Mouse (Mus musculus) T-helper 2 cell (primary cell): ENCODE results near the gene Col5a3.
"Not testable (repeated sequence)": the region's sequence is repeated elsewhere in the genome, so short reads cannot be mapped to it uniquely, and the experiment has no call there.

Source experiments
- in situ Hi-C: fragments of 300-600 bp; cut with MboI, MseI; formaldehyde crosslinking; loops from one replicate; pipeline ENCODE4 v1.15.1; 2025; ENCODE audit warnings: high pct_unique_total_duplicates

The Col5a3 gene

GRCm38 (mm10) chr9:20814521-20815272, at the start of gene Col5a3:
Gene Col5a3, minus strand, starts transcription at chr9:20815067.
- in situ Hi-C loops, result loop anchor here (10.0 kb wide), 1 partner anchor 60 kb away; the partner anchor contains the start of gene Angptl6

- in situ Hi-C loops, result no loop called here
These were observed 47.4 kb upstream of the Col5a3 start for GRCm38 (mm10) chr9:20862225-20862624.

- in situ Hi-C loops, result no loop called here
These were observed 47.0 kb upstream of the Col5a3 start for GRCm38 (mm10) chr9:20861821-20862220.

- in situ Hi-C loops, result no loop called here
These were observed 45.1 kb upstream of the Col5a3 start for GRCm38 (mm10) chr9:20859926-20860325.

GRCm38 (mm10) chr9:20857131-20857530, 42.3 kb upstream of the Col5a3 start:
- in situ Hi-C loops, result no loop called here

GRCm38 (mm10) chr9:20850179-20850578, 35.3 kb upstream of the Col5a3 start:
- in situ Hi-C loops, result no loop called here

- in situ Hi-C loops, result loop anchor here (5.0 kb wide), 1 partner anchor 100 kb away; no protein-coding TSS in a partner anchor
These were observed 27.8 kb upstream of the Col5a3 start for GRCm38 (mm10) chr9:20842670-20843069.

- in situ Hi-C loops, result loop anchor here (5.0 kb wide), 1 partner anchor 100 kb away; no protein-coding TSS in a partner anchor
These were observed 27.3 kb upstream of the Col5a3 start for GRCm38 (mm10) chr9:20842211-20842610.

- in situ Hi-C loops, result no loop called here
These were observed 24.1 kb upstream of the Col5a3 start for GRCm38 (mm10) chr9:20838931-20839330.

- in situ Hi-C loops, result no loop called here
These were observed 22.5 kb upstream of the Col5a3 start for GRCm38 (mm10) chr9:20837184-20837947.

GRCm38 (mm10) chr9:20835431-20835954, 20.6 kb upstream of the Col5a3 start:
- in situ Hi-C loops, result not testable (repeated sequence)

- in situ Hi-C loops, result no loop called here
These were observed 20.0 kb upstream of the Col5a3 start for GRCm38 (mm10) chr9:20834881-20835280.

- in situ Hi-C loops, result no loop called here
These were observed 16.2 kb upstream of the Col5a3 start for GRCm38 (mm10) chr9:20830901-20831643.

- in situ Hi-C loops, result no loop called here
These were observed 13.3 kb upstream of the Col5a3 start for GRCm38 (mm10) chr9:20828127-20828526.

- in situ Hi-C loops, result no loop called here
These were observed 10.9 kb upstream of the Col5a3 start for GRCm38 (mm10) chr9:20825781-20826180.

- in situ Hi-C loops, result no loop called here
These were observed 8.0 kb upstream of the Col5a3 start for GRCm38 (mm10) chr9:20822821-20823220.

GRCm38 (mm10) chr9:20820001-20820400, 5.1 kb upstream of the Col5a3 start:
- in situ Hi-C loops, result no loop called here

- in situ Hi-C loops, result loop anchor here (10.0 kb wide), 1 partner anchor 57 kb away; the partner anchor contains the start of gene Angptl6
These were observed 3.4 kb upstream of the Col5a3 start, which contains the start of gene Rdh8 for GRCm38 (mm10) chr9:20818236-20818635. Gene Rdh8, plus strand, starts transcription at chr9:20818503.

GRCm38 (mm10) chr9:20812537-20813271, 2.2 kb downstream of the Col5a3 start:
- in situ Hi-C loops, result loop anchor here (10.0 kb wide), 1 partner anchor 62 kb away; the partner anchor contains the start of gene Angptl6

- in situ Hi-C loops, result loop anchor here (10.0 kb wide), 1 partner anchor 64 kb away; the partner anchor contains the start of gene Angptl6
These were observed 4.1 kb downstream of the Col5a3 start for GRCm38 (mm10) chr9:20810773-20811172.
